Mouse (Mus musculus): ENCODE data around the gene Selenon.
"Not testable (repeated sequence)": the region's sequence is repeated elsewhere in the genome, so short reads cannot be mapped to it uniquely, and the experiment has no call there.

The Selenon gene

GRCm38 (mm10) chr4:134510396-134510795 is 41.6 kb downstream of the Selenon start:
- no peak for DNase-seq (ENCODE audit: low spot score in 2 of 2)

- DNase-seq (ENCODE audit: low spot score in 2 of 2) = no peak
Observed at GRCm38 (mm10) chr4:134506713-134507112, 45.3 kb downstream of the Selenon start.

GRCm38 (mm10) chr4:134505966-134506594 is 45.9 kb downstream of the Selenon start:
- DNase-seq (ENCODE audit: low spot score in 2 of 2) = no peak

- no peak for DNase-seq (ENCODE audit: low spot score in 2 of 2)
Observed at GRCm38 (mm10) chr4:134505303-134505789, 46.6 kb downstream of the Selenon start.

GRCm38 (mm10) chr4:134503686-134504357 is 48.1 kb downstream of the Selenon start:
- DNase-seq (ENCODE audit: low spot score in 2 of 2) = no peak

GRCm38 (mm10) chr4:134501095-134501494 is 50.9 kb downstream of the Selenon start:
- DNase-seq (ENCODE audit: low spot score in 2 of 2) = no peak

GRCm38 (mm10) chr4:134498983-134499382 is 53.0 kb downstream of the Selenon start:
- not testable (repeated sequence) for DNase-seq (ENCODE audit: low spot score in 2 of 2)

GRCm38 (mm10) chr4:134497986-134498731 is 53.8 kb downstream of the Selenon start:
- DNase-seq (ENCODE audit: low spot score in 2 of 2) = no peak

- no peak for DNase-seq (ENCODE audit: low spot score in 2 of 2)
Observed at GRCm38 (mm10) chr4:134497223-134497622, 54.7 kb downstream of the Selenon start.

GRCm38 (mm10) chr4:134496595-134497210 is 55.3 kb downstream of the Selenon start, which contains the start of gene Paqr7:
Paqr7 (plus strand) TSS chr4:134496697.
- DNase-seq (ENCODE audit: low spot score in 2 of 2) = peak; percentile 56 to 61

- no peak for DNase-seq (ENCODE audit: low spot score in 2 of 2)
Observed at GRCm38 (mm10) chr4:134495546-134495923, 56.4 kb downstream of the Selenon start.

GRCm38 (mm10) chr4:134494780-134495545 is 57.0 kb downstream of the Selenon start:
- DNase-seq (ENCODE audit: low spot score in 2 of 2) = no peak

GRCm38 (mm10) chr4:134494161-134494560 is 57.8 kb downstream of the Selenon start:
- not testable (repeated sequence) for DNase-seq (ENCODE audit: low spot score in 2 of 2)

GRCm38 (mm10) chr4:134491716-134492115 is 60.2 kb downstream of the Selenon start:
- DNase-seq (ENCODE audit: low spot score in 2 of 2) = no peak

- DNase-seq (ENCODE audit: low spot score in 2 of 2) = no peak
Observed at GRCm38 (mm10) chr4:134489986-134490665, 61.8 kb downstream of the Selenon start.

- DNase-seq (ENCODE audit: low spot score in 2 of 2) = no peak
Observed at GRCm38 (mm10) chr4:134488211-134488610, 63.8 kb downstream of the Selenon start.
